Mouse (Mus musculus) cerebellum, adult 2 months (tissue): Measurements from ENCODE around the gene 2010003K11Rik.

ENCODE experiments used
- CTCF ChIP-seq: fragments of 200-500 bp; IDR thresholded peaks from 2 replicates; pipeline ENCODE4 v1.5.1; 2011; ENCODE audit warnings: low read depth, mild to moderate bottlenecking, control low read depth, low read length, moderate library complexity, borderline replicate concordance; ENCODE audit not compliant: insufficient read depth
- POLR2A ChIP-seq: fragments of 200-500 bp; IDR thresholded peaks from 2 replicates; pipeline ENCODE4 v1.6.1; 2011; ENCODE audit warnings: low read length, control low read depth, borderline replicate concordance; ENCODE audit not compliant: insufficient read depth

DNA sequence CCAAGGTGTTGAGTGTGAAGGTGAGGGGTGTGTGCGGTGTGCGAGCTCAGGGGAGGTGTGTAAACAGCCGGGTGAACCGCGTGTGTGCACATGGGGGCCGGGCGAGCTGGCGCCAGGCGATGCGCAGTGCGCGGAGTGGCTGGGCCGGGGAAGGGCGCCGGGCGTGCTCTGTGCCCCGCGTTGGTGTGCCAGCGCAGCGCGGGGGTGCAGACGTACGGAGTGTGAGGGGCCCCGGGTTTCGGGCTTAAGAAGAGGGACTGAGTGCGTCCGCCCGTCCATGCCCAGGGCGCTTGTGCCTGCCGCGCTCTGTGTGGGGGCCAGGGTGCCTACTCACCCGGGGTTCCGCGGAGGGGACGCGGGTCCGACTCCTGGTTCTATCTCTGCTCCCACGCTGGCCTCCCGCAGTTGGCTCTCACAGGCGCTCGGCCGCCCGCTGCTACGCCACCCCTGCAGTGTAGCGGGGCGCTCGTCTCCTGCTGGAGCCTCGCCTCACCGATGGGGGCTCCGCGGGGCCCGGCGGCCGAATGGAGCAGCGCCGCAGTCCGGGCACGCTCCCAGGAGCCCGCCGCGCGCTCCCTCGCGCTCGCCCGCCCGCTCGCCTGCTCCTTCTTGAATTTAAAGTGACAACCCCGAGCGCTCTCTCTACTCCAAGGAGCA lies 21.7 kb downstream of the 2010003K11Rik start:
- no peak for TF ChIP-seq CTCF
- TF ChIP-seq POLR2A: peak; percentile 54
